Mouse (Mus musculus) G1E (cell line): ENCODE data around the gene Tmem219.

ENCODE experiments used
- CTCF ChIP-seq: IDR thresholded peaks from 2 replicates; pipeline ENCODE4 v1.5.1; 2012; ENCODE audit warnings: low read depth, low read length, inconsistent platforms, mixed read lengths
- GATA1 ChIP-seq: IDR thresholded peaks from 2 replicates; pipeline ENCODE4 v1.6.1; 2012; ENCODE audit warnings: borderline replicate concordance, low read length, inconsistent platforms, mixed read lengths
- POLR2AphosphoS5 ChIP-seq: IDR thresholded peaks from 2 replicates; pipeline ENCODE4 v1.6.1; 2012; ENCODE audit warnings: low read depth, low read length, inconsistent platforms; ENCODE audit not compliant: insufficient replicate concordance
- TAL1 ChIP-seq: conservative IDR thresholded peaks from 2 replicates; pipeline ENCODE4 v1.6.1; 2012; ENCODE audit warnings: low read depth, low read length, inconsistent platforms, mixed read lengths

GRCm38 (mm10) chr7:126884286-126885164 is 38.2 kb downstream of the Tmem219 start, which contains the start of gene Taok2:
- TF ChIP-seq CTCF: no peak
- TF ChIP-seq GATA1: no peak
- no peak for TF ChIP-seq POLR2AphosphoS5
- no peak for TF ChIP-seq TAL1
